29 mouse cellular contexts compared by ENCODE assay signal in the genomic region with DNA sequence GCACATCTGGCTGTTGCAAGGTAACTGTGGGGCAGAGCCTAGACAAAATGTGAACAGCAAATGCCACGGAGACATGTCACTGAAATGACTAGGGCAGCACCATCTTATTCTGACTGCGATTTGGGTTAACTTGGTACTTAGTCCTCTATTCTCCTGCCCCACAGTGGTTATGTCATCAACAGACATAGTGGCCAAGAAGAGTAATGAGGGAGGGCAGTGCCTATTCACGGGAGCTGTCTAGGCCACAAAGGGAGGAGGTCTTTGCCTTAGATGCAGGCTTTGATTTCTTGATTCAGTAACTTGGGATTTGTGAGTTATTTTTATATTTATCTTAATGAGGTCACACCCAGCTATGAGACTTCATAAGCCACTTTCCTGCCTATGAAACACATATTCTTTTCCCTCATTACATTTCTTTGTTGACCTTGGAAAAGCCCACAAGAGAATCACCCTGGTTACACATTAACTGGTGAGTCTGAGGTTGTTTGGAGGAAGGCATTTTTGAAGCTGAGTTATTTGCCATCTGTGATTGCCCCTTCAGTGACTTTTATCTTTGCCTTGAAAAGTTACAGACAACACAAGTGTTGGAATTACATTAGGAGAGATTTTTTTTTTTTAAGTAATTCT.
A peak's percentile ranks its signal among the peaks of the same experiment; 100 is the strongest.
DNase-seq lines count a peak whose midpoint lies in the region; ATAC-seq and TF ChIP-seq lines count a peak whose summit lies in the region.
"Had no signal": no experiment of that assay in that cellular context is flagged by ENCODE, and none has a peak within 500 bp of the region (broad histone marks: within the 10 kb centered on the region; RNA-seq: fewer than 3 reads in every experiment).

No protein-coding gene starts in this region.

- POLR2A ChIA-PET in Patski (lab: Charles Lee) = no interaction called here

- ATAC-seq in kidney, postnatal 0 days (replicated peaks; ENCODE audit: low FRiP score, low read depth) = peak; percentile 33; the same call in 1 of the 2 replicates
- peak; percentile 64 for ATAC-seq in Patski
- ATAC-seq in intestine, embryonic 16.5 days = peak; percentile 87
- ATAC-seq: forebrain, embryonic 16.5 days had no signal

- 68% methylated on average over 3 of the region's 3 CpGs for WGBS in kidney, adult 2 months
- 66% methylated on average over 3 of the region's 3 CpGs for WGBS in kidney, postnatal 0 days
- WGBS in intestine, embryonic 16.5 days = 48% methylated on average over 3 of the region's 3 CpGs

- H3K4me3 ChIP-seq in kidney, adult 2 months (ENCODE audit: insufficient read depth, low read depth, low read length) = no peak overlapping the region
- H3K4me3 ChIP-seq in kidney, postnatal 0 days (replicated peaks; ENCODE audit: low read depth, low read length) = no peak overlapping the region
- no peak overlapping the region for H3K4me3 ChIP-seq in intestine, embryonic 16.5 days (ENCODE audit: low read length)
- H3K4me3 ChIP-seq: embryonic facial prominence, embryonic 10.5 days; embryonic facial prominence, embryonic 13.5 days; erythroblast, embryonic 14.5 days; forebrain, embryonic 12.5 days; gastrocnemius, adult 2 months; hindbrain, embryonic 12.5 days; hindbrain, embryonic 15.5 days had no signal

- no peak overlapping the region for H3K4me2 ChIP-seq in kidney, postnatal 0 days (ENCODE audit: low read length)
- no peak overlapping the region for H3K4me2 ChIP-seq in intestine, embryonic 16.5 days (ENCODE audit: low read depth, low read length)
- H3K4me2 ChIP-seq: forebrain, embryonic 12.5 days; heart, embryonic 11.5 days; hindbrain, embryonic 12.5 days had no signal

- H3K27me3 ChIP-seq in kidney, adult 2 months (replicated peaks; ENCODE audit: control insufficient read depth, insufficient read depth, low read length) = no peaks in the 10 kb centered on the region
- no peaks in the 10 kb centered on the region for H3K27me3 ChIP-seq in kidney, postnatal 0 days (ENCODE audit: insufficient read depth, low read length)
- no peaks in the 10 kb centered on the region for H3K27me3 ChIP-seq in Patski
- no peaks in the 10 kb centered on the region for H3K27me3 ChIP-seq in intestine, embryonic 16.5 days (replicated peaks; ENCODE audit: control insufficient read depth, insufficient read depth, low read length)
- H3K27me3 ChIP-seq: CH12.LX; embryonic facial prominence, embryonic 13.5 days; hindbrain, embryonic 12.5 days; hindbrain, embryonic 15.5 days had no signal

- intact Hi-C loops in left cerebral cortex, postnatal 14 days (cut with DNase I) = no loop called here
- intact Hi-C loops in left cerebral cortex, postnatal 25 days (cut with DNase I) = no loop called here

- TF ChIP-seq CTCF in kidney, adult 2 months (conservative IDR thresholded peaks at IDR 0.05; ENCODE audit: insufficient read depth, insufficient read length, low read depth, low read length) = no peak
- TF ChIP-seq CTCF in kidney, postnatal 0 days (IDR thresholded peaks at IDR 0.05; ENCODE audit: low read depth) = no peak
- no peak for TF ChIP-seq CTCF in Patski (IDR thresholded peaks at IDR 0.05)

- H3K9me3 ChIP-seq in kidney, postnatal 0 days (replicated peaks; ENCODE audit: low read length) = no peaks in the 10 kb centered on the region
- H3K9me3 ChIP-seq in intestine, embryonic 16.5 days (ENCODE audit: control insufficient read depth, low read length) = no peaks in the 10 kb centered on the region
- H3K9me3 ChIP-seq: embryonic facial prominence, embryonic 10.5 days; embryonic facial prominence, embryonic 13.5 days; forebrain, embryonic 12.5 days; hindbrain, embryonic 12.5 days; hindbrain, embryonic 15.5 days had no signal

- CTCF ChIA-PET in Patski (lab: Charles Lee) = no interaction called here

- peaks cover 4% of the 10 kb centered on the region; the same call in 1 of the 2 replicates for H3K4me1 ChIP-seq in kidney, adult 2 months (ENCODE audit: control insufficient read depth, insufficient read depth, low read length)
- no peaks in the 10 kb centered on the region for H3K4me1 ChIP-seq in kidney, postnatal 0 days (replicated peaks; ENCODE audit: insufficient read depth, low read length)
- no peaks in the 10 kb centered on the region for H3K4me1 ChIP-seq in intestine, embryonic 16.5 days (ENCODE audit: control insufficient read depth, insufficient read depth, low read length)

- H3K27ac ChIP-seq in kidney, adult 2 months (ENCODE audit: insufficient read depth, low read depth, low read length) = no peak overlapping the region
- no peak overlapping the region for H3K27ac ChIP-seq in kidney, postnatal 0 days
- no peak overlapping the region for H3K27ac ChIP-seq in intestine, embryonic 16.5 days (ENCODE audit: low read length)
- H3K27ac ChIP-seq: embryonic facial prominence, embryonic 10.5 days; embryonic facial prominence, embryonic 13.5 days; forebrain, embryonic 12.5 days; gastrocnemius, adult 2 months; hindbrain, embryonic 12.5 days; hindbrain, embryonic 15.5 days had no signal

- TF ChIP-seq POLR2A in kidney, adult 2 months (IDR thresholded peaks at IDR 0.05; ENCODE audit: low read depth, low read length) = no peak

- H3K9ac ChIP-seq in kidney, postnatal 0 days (ENCODE audit: low read depth, low read length) = no peak overlapping the region
- no peak overlapping the region for H3K9ac ChIP-seq in intestine, embryonic 16.5 days (ENCODE audit: low read depth, low read length)
- H3K9ac ChIP-seq: embryonic facial prominence, embryonic 13.5 days; forebrain, embryonic 12.5 days; hindbrain, embryonic 12.5 days; hindbrain, embryonic 15.5 days had no signal

- no peaks in the 10 kb centered on the region for H3K36me3 ChIP-seq in kidney, adult 2 months (ENCODE audit: control insufficient read depth, insufficient read depth, low read length)
- H3K36me3 ChIP-seq in kidney, postnatal 0 days (ENCODE audit: insufficient read depth, low read length) = no peaks in the 10 kb centered on the region
- no peaks in the 10 kb centered on the region for H3K36me3 ChIP-seq in intestine, embryonic 16.5 days (ENCODE audit: control insufficient read depth, insufficient read depth, low read length)
- H3K36me3 ChIP-seq: embryonic facial prominence, embryonic 10.5 days; embryonic facial prominence, embryonic 13.5 days; forebrain, embryonic 12.5 days; G1E; hindbrain, embryonic 12.5 days; hindbrain, embryonic 15.5 days had no signal

- peak; percentile 18 for DNase-seq in kidney, adult 2 months
- no peak for DNase-seq in kidney, postnatal 36 days
- DNase-seq in kidney, postnatal 0 days (ENCODE audit: low spot score) = peak; percentile 16
- no peak for DNase-seq in kidney, postnatal 10 days
- DNase-seq in Patski (ENCODE audit: low read depth, low spot score) = peak; percentile 38
- no peak for DNase-seq in left cerebral cortex, postnatal 14 days (ENCODE audit: low spot score in 2 of 2)
- no peak for DNase-seq in left cerebral cortex, postnatal 25 days (ENCODE audit: low spot score in 2 of 2)
- DNase-seq: adrenal gland, adult 2 months; adrenal gland, postnatal 25 days; B cell, adult 2 months; cerebellum, adult 11-12 months; cerebellum, adult 8-10 months; cerebellum, postnatal 10 days; cerebellum, postnatal 36 days; embryo, embryonic 11 days; gastrocnemius, adult 2 months; gastrocnemius, postnatal 14 days; heart, adult 11 months had no signal

- in situ Hi-C loops in Patski (cut with MboI; ENCODE audit: low pct_unique_long_range_greater_than_20kb) = no loop called here

Comparison
In these comparisons a context has a peak if more than half of its experiments do, and no peak if none do; other contexts are left out.
1. DNase-seq: peak in kidney, adult 2 months (single experiment), kidney, postnatal 0 days (single experiment) and Patski (single experiment); none in kidney, postnatal 36 days (0 of 2), kidney, postnatal 10 days (single experiment), left cerebral cortex, postnatal 14 days (0 of 2) and left cerebral cortex, postnatal 25 days (0 of 2).
2. ATAC-seq: peak in every context shown above with its lines; median percentile 87 in intestine, embryonic 16.5 days; 64 in Patski; 33 in kidney, postnatal 0 days.